Mouse (Mus musculus): ENCODE data around the gene Hivep3. TPM values are rescaled to one million over a fixed set of nuclear protein-coding genes. Genes with fewer than 3 reads are reported as not detected.

Gene Hivep3
- 10 to 100 TPM in 1 of 2 experiments, 1 to 10 TPM in 1; 8.3 to 12.9 TPM for total RNA-seq (2021)
- 4.3 and 5.8 TPM in 2 replicates for polyA plus RNA-seq (2012; rRNA removed)
- long read RNA-seq, partial matches to known transcripts = 0 of 8 reads
- long read RNA-seq, other reads (novel, unspliced or antisense) = 2 of 8 reads

GRCm38 (mm10) chr4:119733184-119733880 lies at the start of gene Hivep3:
Gene Hivep3, plus strand, starts transcription at chr4:119733784.
- DNase-seq = peak; percentile 100

DNA sequence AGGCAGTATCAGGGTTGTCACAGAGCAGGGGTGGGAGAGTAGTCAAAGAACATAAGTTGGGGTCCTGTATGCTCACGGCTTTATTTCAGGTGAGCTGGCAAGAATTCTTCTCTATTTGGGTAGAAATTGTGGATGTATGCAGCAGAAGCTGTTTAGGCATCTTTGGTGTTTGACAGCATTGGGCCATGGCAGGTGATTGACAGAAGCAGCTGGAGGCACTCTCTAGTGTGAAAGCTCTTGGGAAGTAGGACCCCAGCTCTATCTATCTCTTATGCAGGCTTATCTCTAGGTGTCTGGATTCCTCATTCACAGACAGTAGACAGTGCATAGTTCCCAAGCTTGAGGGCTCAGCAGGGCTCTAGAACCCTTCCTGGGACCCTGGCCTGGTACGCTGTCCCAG lies 47.8 kb upstream of the Hivep3 start:
- no peak for DNase-seq

GRCm38 (mm10) chr4:119698339-119698738 lies 35.2 kb upstream of the Hivep3 start:
- DNase-seq = no peak

GRCm38 (mm10) chr4:119701269-119701954 lies 32.2 kb upstream of the Hivep3 start:
- no peak for DNase-seq

DNA sequence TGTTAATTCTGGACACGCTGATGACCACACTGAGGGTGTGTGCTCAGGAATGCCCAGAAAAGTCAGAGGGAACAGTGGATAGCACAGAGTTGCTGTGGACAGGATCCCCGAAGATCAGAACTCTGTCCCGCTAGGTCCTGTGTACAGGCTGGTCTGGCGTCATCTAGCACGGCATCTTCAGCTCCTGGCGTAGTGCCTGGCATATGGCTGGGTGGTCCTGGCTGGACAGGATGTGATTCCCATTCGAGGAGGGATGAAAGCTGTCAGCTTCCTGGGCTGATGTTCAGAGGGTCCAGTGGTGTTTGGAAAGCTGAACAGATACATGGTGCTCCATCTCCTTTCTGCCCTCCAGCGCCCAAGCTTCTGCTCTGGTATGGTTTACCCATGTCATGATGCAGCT lies 29.6 kb upstream of the Hivep3 start:
- DNase-seq = no peak

GRCm38 (mm10) chr4:119707326-119707725 lies 26.3 kb upstream of the Hivep3 start:
- DNase-seq = no peak

GRCm38 (mm10) chr4:119707751-119708150 lies 25.8 kb upstream of the Hivep3 start:
- no peak for DNase-seq

GRCm38 (mm10) chr4:119710208-119710607 lies 23.4 kb upstream of the Hivep3 start:
- no peak for DNase-seq

GRCm38 (mm10) chr4:119717443-119717842 lies 16.1 kb upstream of the Hivep3 start:
- DNase-seq = no peak

- no peak for DNase-seq
Measured at GRCm38 (mm10) chr4:119721531-119721930, 12.1 kb upstream of the Hivep3 start.

DNA sequence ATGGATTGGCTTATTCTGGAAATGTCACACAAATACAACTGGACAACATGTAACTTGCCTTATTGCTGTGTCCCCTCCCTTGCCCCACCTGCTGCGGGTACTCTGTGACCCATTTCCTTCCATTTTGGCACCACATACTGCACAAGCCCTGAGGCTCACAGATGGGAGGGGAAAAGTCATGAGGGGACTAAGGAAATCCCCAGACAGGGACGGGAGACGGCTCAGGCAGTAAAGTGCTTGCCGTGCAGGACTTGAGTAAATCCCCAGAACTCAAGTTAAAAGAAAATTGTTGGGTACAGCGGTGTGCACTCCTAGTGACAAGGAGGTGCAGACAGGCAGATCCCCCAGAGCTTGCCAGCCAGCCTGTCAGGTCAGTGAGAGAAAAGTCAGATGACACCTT lies 7.5 kb upstream of the Hivep3 start:
- no peak for DNase-seq

GRCm38 (mm10) chr4:119727871-119728270 lies 5.7 kb upstream of the Hivep3 start:
- DNase-seq = no peak

- peak; percentile 60 for DNase-seq
Measured at GRCm38 (mm10) chr4:119733942-119734341, 358 bp downstream of the Hivep3 start.

GRCm38 (mm10) chr4:119734352-119734751 lies 768 bp downstream of the Hivep3 start:
- no peak for DNase-seq

DNA sequence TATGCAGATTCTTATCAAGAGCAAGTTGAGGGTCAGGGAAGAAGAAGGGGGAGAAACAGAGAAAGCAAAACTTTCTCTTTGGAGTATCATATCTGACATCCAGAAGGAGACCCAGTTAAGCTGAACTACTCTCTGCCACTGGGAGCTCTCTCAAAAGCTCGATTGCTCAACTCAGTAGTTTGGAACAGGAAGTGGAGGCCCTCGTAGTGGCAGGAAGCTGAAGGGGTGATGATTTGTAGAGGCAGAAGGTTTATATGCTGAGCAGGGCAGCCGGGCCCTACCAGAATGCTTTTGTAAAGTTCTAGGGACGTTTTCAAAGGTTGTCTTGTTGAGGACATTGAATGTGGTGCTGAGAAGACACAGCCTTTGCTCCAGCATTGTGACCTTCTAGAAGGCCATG lies 5.1 kb downstream of the Hivep3 start:
- peak; percentile 25 for DNase-seq

GRCm38 (mm10) chr4:119739301-119740062 lies 5.9 kb downstream of the Hivep3 start:
- no peak for DNase-seq

GRCm38 (mm10) chr4:119748341-119748740 lies 14.8 kb downstream of the Hivep3 start:
- DNase-seq = no peak

DNA sequence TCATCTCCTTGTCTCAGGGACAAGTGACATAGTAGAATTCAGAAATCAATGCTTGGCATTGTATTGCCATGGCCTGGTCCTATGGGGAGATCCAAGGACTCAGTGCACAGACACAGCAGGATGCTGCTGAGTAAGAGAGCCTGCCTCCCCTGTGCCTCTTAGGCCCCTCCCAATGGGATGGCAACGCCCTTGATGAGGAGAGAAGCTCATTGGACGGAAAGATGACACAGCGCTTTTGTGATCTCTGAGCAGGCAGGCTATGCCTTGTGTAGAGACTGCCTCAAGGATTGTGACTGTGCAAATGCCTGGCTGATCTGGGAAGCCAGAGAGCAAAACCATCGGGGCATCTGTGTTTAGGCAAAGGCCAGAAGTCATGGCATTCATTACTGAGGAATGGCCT lies 16.6 kb downstream of the Hivep3 start:
- DNase-seq = no peak

- DNase-seq = no peak
Measured at GRCm38 (mm10) chr4:119750681-119751211, 17.2 kb downstream of the Hivep3 start.

DNA sequence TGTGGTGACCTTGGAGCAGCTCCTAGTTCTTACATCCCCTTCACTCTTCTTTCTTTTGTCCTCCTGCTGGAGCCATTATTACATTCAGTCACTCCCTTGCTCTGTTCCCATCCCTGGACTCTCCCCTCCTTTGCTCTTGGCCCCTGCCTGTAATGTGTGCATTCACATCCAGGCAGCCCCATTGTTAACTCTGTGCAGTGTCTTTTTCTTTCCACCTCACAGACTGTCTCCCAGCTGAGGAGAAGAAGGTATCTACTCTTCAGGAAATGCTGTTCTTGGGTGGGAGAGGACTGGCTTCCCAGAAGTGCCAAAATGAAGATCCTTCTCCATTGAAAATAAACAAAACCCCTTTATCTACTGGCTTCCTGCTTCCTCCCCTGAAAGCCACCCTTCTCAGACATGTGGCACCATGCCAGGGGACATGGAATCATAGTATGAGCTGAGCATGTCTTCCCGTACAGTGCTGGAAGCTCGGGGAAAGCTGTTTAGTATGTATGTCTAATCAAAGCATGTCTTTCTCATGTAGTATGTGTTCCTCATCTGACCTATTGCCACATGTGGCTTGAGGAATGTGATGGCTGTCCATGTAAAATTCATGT lies 17.9 kb downstream of the Hivep3 start:
- peak; percentile 34 for DNase-seq

DNA sequence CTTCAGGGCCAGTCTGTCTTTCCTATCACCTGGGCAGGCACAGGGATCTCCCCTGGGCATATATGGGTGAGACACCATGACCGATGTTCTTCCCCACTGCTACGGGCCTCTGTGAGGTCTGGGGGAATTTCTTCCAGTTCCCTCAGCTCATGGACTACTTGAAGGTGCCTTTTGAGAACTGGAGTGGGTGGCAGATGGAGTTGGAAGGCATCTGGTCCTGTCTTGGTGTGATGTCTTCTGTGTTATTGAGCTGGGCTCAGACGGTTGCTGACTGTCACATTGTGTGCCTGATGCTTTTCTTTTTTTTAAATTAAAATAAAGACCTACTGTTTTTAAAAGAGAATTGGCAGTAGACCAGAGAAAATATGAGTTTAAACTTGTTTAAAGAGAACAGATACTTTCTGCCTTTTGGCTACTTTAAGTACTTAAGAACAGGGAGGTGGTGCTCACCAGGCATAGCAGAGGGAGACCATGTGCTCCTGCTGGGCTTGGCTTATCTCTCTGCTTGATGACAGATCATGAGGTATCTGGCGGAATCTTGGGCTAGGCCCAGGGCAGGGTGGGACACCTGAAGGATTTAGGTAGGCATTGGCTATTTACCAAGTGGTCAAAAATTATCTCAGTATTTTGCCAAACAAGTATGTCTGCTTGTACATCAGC lies 26.1 kb downstream of the Hivep3 start:
- no peak for DNase-seq

All from adrenal gland, adult 2 months (tissue).